Mouse (Mus musculus) limb, embryonic 12.5 days (tissue): ENCODE results near the gene Tmem87a. TPM values are rescaled to one million over a fixed set of nuclear protein-coding genes. Genes with fewer than 3 reads are reported as not detected.

ENCODE experiments used
- ATAC-seq: fragments of 200-750 bp; cut with Nextera tagmentation; 2 replicates; pipeline ENCODE4 v1.8.0; 2017; ENCODE audit warnings: low read depth, moderate TSS enrichment; ENCODE audit not compliant: insufficient number of reproducible peaks, insufficient read depth, low FRiP score, low TSS enrichment
- H3K27ac ChIP-seq: fragments of 300-500 bp; sonication (generic); 2 replicates; pipeline ENCODE4 v1.5.1; 2016; ENCODE audit warnings: mild to moderate bottlenecking, moderate library complexity
- H3K27me3 ChIP-seq: fragments of 300-500 bp; sonication (generic); 2 replicates; pipeline ENCODE4 v1.6.1; 2016; ENCODE audit warnings: mild to moderate bottlenecking, moderate library complexity
- H3K36me3 ChIP-seq: fragments of 300-500 bp; sonication (generic); 2 replicates; pipeline ENCODE4 v1.6.1; 2016; ENCODE audit warnings: mild to moderate bottlenecking, moderate library complexity
- H3K4me1 ChIP-seq: fragments of 300-500 bp; sonication (generic); replicated peaks from 2 replicates; pipeline ENCODE4 v1.6.1; 2016
- H3K4me2 ChIP-seq: fragments of 300-500 bp; sonication (generic); 2 replicates; pipeline ENCODE4 v1.6.1; 2016; ENCODE audit warnings: mild to moderate bottlenecking, moderate library complexity
- H3K4me3 ChIP-seq: fragments of 300-500 bp; sonication (generic); replicated peaks from 2 replicates; pipeline ENCODE4 v1.5.1; 2016; ENCODE audit warnings: mild to moderate bottlenecking
- H3K9ac ChIP-seq: fragments of 300-500 bp; sonication (generic); replicated peaks from 2 replicates; pipeline ENCODE4 v1.6.1; 2016; ENCODE audit warnings: mild to moderate bottlenecking, moderate library complexity
- H3K9me3 ChIP-seq: fragments of 300-500 bp; sonication (generic); 2 replicates; pipeline ENCODE4 v1.6.1; 2016; ENCODE audit warnings: mild to moderate bottlenecking, moderate library complexity
- WGBS: fragments of 180-500 bp; shearing (Covaris S2); methylation state at CpG from one replicate; pipeline ENCODE4 v1.1.7; 2016; 5-methylcytosine and 5-hydroxymethylcytosine counted together
- polyA plus RNA-seq: library from polyadenylated mRNA; unstranded; fragments of >200 nt; fragmentation: Nextera tagmentation; extraction: Ambion mirVana; gene quantifications from 2 replicates; pipeline ENCODE4 v1.2.1, GENCODE M21; 2016

Gene Tmem87a
- polyA plus RNA-seq, 1 experiment from 2014 or later, result 10.4 TPM

DNA sequence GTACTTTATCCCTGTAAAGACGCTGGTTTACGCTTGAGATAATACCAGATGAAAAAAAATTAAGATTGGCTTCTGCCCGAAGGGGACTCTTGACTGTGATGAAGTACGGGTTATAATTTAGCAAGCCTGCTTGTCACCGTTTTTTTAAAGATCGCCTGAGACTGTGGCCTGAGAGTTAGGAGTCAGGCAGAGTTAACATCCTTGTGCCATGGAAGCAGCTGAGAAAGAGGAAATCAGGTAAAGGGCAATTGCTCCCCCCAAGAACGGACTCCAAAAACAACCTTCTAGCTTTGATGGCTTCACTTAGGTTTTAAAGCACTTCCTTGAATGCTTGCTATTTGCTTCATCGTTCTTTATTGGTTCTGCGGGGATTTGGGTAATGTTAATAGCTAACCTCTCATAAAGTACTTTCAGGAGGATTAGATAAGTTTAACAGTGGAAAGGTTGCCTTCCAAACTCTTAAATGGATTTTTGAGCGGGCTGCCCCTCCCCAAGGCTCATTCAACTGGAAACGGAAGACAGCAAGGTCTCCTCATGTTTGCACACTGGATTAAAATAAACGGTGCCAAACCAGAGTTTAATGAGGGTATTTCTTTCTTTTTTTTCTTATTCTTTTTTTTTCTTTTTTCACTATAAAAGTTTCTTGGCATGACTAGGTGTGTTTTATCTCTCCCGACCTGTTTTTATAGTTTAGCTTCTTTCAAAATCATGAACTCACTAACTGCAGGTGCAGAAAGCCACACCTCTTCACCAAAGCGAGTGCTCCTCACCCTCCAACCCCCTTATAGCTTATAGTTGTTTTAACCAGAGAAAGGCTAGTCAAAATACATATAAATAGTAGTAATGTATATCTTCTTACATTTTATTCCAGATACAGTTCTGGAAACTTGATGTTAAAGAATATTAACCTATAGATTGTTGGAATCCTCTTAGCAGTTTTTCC is 1.2 kb upstream of the Tmem87a start:
- Histone ChIP-seq H3K27me3 (no peaks in the 10 kb centered on the region), H3K36me3 (peaks cover 3% of the 10 kb centered on the region; the same call in 1 of the 2 replicates), H3K4me2 (peak overlapping the region; percentile 69), H3K4me1 (peaks cover 18% of the 10 kb centered on the region), H3K9ac (peak overlapping the region; percentile 74), H3K9me3 (peaks cover 4% of the 10 kb centered on the region; the same call in 1 of the 2 replicates), H3K27ac (peak overlapping the region; percentile 92), H3K4me3 (peak overlapping the region; percentile 74)
- WGBS, result 30% methylated on average over 14 of the region's 14 CpGs
- ATAC-seq, result no peak

GRCm38 (mm10) chr2:120403653-120403985 is 294 bp downstream of the Tmem87a start, which contains the start of gene Ganc:
Gene Ganc, plus strand, starts transcription at chr2:120403896.
- ATAC-seq, result peak; percentile 81
- peak within 1 kb of the TSS; percentile 92 for H3K27ac ChIP-seq
- peak within 1 kb of the TSS; percentile 74 for H3K4me3 ChIP-seq
- peaks cover 3% of the 10 kb centered on the region; the same call in 1 of the 2 replicates for H3K36me3 ChIP-seq
- H3K9me3 ChIP-seq, result peaks cover 4% of the 10 kb centered on the region; the same call in 1 of the 2 replicates
- WGBS, result under 1% methylated on average over 17 of the region's 17 CpGs
- H3K4me2 ChIP-seq, result peak within 1 kb of the TSS; percentile 69
- H3K27me3 ChIP-seq, result no peaks in the 10 kb centered on the region
- peak within 1 kb of the TSS; percentile 74 for H3K9ac ChIP-seq
- H3K4me1 ChIP-seq, result peaks cover 18% of the 10 kb centered on the region

DNA sequence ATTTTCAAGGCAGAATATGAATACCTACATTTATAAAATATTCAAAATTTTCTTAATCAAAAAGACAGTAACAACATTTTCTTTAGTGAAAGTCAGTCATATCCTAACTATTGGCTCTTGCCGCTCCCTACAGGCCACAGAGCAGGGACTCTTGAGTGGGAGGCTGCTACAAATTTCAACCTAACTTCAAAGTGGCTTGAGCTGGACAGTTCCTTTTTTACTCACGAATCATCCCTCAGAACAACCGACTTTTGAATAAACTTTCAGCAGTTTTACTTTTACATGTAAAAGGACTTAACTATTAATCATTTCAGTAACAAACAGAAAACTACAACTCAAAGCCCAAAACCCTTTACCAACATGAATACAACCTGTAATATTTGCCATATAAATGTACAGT is 1.1 kb downstream of the Tmem87a start:
- no peak for ATAC-seq
- Histone ChIP-seq H3K9ac (no peak overlapping the region), H3K4me3 (peak overlapping the region; percentile 74), H3K4me1 (peaks cover 18% of the 10 kb centered on the region), H3K36me3 (peaks cover 9% of the 10 kb centered on the region), H3K9me3 (peaks cover 4% of the 10 kb centered on the region; the same call in 1 of the 2 replicates), H3K4me2 (peak overlapping the region; percentile 69), H3K27me3 (no peaks in the 10 kb centered on the region), H3K27ac (no peak overlapping the region)
- 48% methylated on average over 3 of the region's 3 CpGs for WGBS

GRCm38 (mm10) chr2:120397951-120398350 is 6.0 kb downstream of the Tmem87a start:
- H3K36me3 ChIP-seq, result peaks cover 47% of the 10 kb centered on the region

GRCm38 (mm10) chr2:120392406-120392805 is 11.5 kb downstream of the Tmem87a start:
- Histone ChIP-seq H3K9me3 (no peaks in the 10 kb centered on the region), H3K27ac (no peak overlapping the region), H3K9ac (no peak overlapping the region), H3K27me3 (no peaks in the 10 kb centered on the region), H3K4me2 (no peak overlapping the region), H3K4me1 (no peaks in the 10 kb centered on the region), H3K4me3 (no peak overlapping the region), H3K36me3 (peaks cover 79% of the 10 kb centered on the region)
- no peak for ATAC-seq

More at GRCm38 (mm10) chr2:120397951-120398350, 6.0 kb downstream of the Tmem87a start:
- peaks cover 11% of the 10 kb centered on the region for H3K4me1 ChIP-seq
- no peaks in the 10 kb centered on the region for H3K9me3 ChIP-seq
- H3K9ac ChIP-seq, result no peak overlapping the region
- H3K4me2 ChIP-seq, result no peak overlapping the region
- no peak for ATAC-seq
- H3K27ac ChIP-seq, result no peak overlapping the region
- WGBS, result 96% methylated on average over 1 of the region's 1 CpGs
- H3K4me3 ChIP-seq, result no peak overlapping the region
- no peaks in the 10 kb centered on the region for H3K27me3 ChIP-seq

DNA sequence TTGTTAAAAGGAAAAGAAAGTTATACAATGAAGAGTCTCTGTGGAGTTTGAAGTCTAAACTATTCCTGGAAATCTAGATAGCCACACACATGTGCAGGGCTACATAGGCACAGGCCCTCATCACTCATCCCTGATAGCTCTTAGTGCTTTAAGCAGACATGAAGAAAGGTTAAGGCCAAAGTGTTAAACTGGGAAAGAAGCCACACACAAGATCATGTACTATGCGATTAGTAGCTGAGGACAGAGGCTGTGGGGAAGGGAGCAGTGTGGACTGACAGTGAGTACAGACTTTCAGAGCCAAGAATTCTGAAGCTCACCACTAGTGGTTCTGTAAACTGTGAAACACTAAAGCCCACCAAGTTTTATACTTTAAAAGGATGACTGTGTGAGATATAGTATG is 13.0 kb downstream of the Tmem87a start:
- Histone ChIP-seq H3K36me3 (peaks cover 75% of the 10 kb centered on the region), H3K4me2 (no peak overlapping the region), H3K27me3 (no peaks in the 10 kb centered on the region), H3K4me3 (no peak overlapping the region), H3K9me3 (no peaks in the 10 kb centered on the region), H3K9ac (no peak overlapping the region), H3K27ac (no peak overlapping the region), H3K4me1 (no peaks in the 10 kb centered on the region)
- no peak for ATAC-seq
- WGBS, result 97% methylated on average over 1 of the region's 1 CpGs

GRCm38 (mm10) chr2:120389376-120389775 is 14.5 kb downstream of the Tmem87a start:
- Histone ChIP-seq H3K27ac (no peak overlapping the region), H3K9ac (no peak overlapping the region), H3K4me2 (no peak overlapping the region), H3K36me3 (peaks cover 75% of the 10 kb centered on the region), H3K27me3 (no peaks in the 10 kb centered on the region), H3K4me1 (no peaks in the 10 kb centered on the region), H3K9me3 (no peaks in the 10 kb centered on the region), H3K4me3 (no peak overlapping the region)
- no peak for ATAC-seq
- 88% methylated on average over 3 of the region's 3 CpGs for WGBS

- no peak overlapping the region for H3K4me2 ChIP-seq
- no peak overlapping the region for H3K4me3 ChIP-seq
- no peaks in the 10 kb centered on the region for H3K27me3 ChIP-seq
- H3K27ac ChIP-seq, result no peak overlapping the region
- no peak overlapping the region for H3K9ac ChIP-seq
- H3K9me3 ChIP-seq, result no peaks in the 10 kb centered on the region
- no peaks in the 10 kb centered on the region for H3K4me1 ChIP-seq
- H3K36me3 ChIP-seq, result peaks cover 76% of the 10 kb centered on the region
- WGBS, result 97% methylated on average over 1 of the region's 1 CpGs
- no peak for ATAC-seq
These were observed 16.6 kb downstream of the Tmem87a start for GRCm38 (mm10) chr2:120387291-120387690.

DNA sequence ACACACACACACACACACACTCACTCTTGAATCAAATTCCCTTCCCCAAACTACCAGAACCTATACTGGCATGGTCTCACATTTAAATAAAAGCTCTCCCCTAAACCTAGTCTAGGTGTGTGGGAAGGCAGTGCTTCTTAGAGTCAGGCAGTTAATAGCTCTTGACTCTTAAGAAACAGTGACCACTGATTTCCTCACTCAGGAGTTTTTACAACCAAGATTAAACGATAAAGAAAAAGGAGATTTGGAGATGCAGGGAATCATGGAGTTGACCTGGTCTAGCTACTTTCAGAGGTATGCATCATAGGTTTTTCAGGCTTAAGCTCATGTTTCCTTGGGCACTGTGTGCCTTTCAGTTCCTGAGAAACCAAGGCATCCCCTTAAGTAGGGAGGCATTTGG is 17.6 kb downstream of the Tmem87a start:
- no peaks in the 10 kb centered on the region for H3K4me1 ChIP-seq
- peaks cover 82% of the 10 kb centered on the region for H3K36me3 ChIP-seq
- H3K9ac ChIP-seq, result no peak overlapping the region
- H3K4me3 ChIP-seq, result no peak overlapping the region
- H3K27me3 ChIP-seq, result no peaks in the 10 kb centered on the region
- no peaks in the 10 kb centered on the region for H3K9me3 ChIP-seq
- WGBS, result 97% methylated on average over 1 of the region's 1 CpGs
- H3K4me2 ChIP-seq, result no peak overlapping the region
- ATAC-seq, result no peak
- H3K27ac ChIP-seq, result no peak overlapping the region

DNA sequence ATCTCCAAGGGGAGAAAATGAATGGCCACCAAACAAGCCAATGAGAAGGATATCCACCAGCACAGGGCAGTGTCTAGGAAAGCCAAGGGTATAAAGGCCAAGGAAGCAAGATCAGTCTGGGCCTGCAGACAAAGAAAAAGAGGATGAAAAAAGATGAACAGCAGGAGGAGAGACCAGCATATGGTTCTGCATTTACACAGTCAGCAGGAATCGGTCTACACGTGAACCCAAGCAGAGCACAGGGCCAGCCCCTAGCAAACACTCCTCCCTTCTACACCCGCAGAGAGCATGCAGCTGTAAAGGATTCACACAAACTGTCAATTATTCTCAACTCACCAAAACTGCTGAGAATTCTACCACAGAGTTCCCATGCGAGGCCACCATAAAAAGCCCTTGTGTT is 30.1 kb downstream of the Tmem87a start:
- 95% methylated on average over 4 of the region's 4 CpGs for WGBS
- no peak overlapping the region for H3K4me3 ChIP-seq
- H3K27ac ChIP-seq, result no peak overlapping the region
- H3K36me3 ChIP-seq, result peaks cover 88% of the 10 kb centered on the region
- no peaks in the 10 kb centered on the region for H3K27me3 ChIP-seq
- no peaks in the 10 kb centered on the region for H3K4me1 ChIP-seq
- H3K4me2 ChIP-seq, result no peak overlapping the region
- H3K9me3 ChIP-seq, result no peaks in the 10 kb centered on the region
- no peak overlapping the region for H3K9ac ChIP-seq
- no peak for ATAC-seq

GRCm38 (mm10) chr2:120367416-120368207 is 36.3 kb downstream of the Tmem87a start:
- Histone ChIP-seq H3K27me3 (no peaks in the 10 kb centered on the region), H3K9me3 (no peaks in the 10 kb centered on the region), H3K4me1 (no peaks in the 10 kb centered on the region), H3K9ac (no peak overlapping the region), H3K27ac (no peak overlapping the region), H3K4me3 (no peak overlapping the region), H3K36me3 (peaks cover 76% of the 10 kb centered on the region), H3K4me2 (no peak overlapping the region)
- no peak for ATAC-seq
- 95% methylated on average over 4 of the region's 4 CpGs for WGBS
